In the genomic region with DNA sequence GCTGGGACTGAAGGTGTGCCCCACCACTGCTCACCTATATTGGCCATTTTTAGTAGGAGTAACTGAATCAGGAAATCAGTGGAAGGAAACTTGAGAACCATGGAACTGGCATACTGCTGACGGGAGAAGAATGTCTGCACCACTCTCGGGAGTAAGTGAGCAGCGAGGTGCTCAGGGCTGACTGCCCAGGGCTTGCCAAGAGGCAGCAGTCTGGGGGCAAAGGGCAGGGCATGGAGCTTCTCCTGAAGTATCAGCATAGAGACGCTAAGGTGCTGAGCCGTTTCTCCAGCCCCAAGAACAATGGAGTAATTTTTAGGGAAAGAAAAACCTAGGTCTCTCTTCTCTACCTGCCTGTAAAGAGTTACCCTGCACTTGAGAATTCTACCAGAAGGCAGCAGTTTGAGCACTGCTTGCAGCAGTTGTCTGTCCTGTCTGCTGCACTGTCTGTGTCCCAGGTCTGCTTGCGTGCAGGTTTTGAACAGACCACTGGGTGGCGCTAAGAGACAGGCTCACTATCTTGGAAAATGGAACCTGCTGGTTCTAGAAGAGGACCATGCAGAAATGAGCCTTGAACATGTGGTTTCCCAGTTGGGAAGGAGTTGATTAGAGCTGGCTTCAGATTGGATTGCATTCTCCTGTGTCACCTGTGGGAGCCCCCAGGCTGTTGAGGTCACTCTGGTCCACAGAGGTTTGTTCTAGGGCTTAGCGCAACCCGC, we compare ENCODE assay signal across 8 mouse cellular contexts. TPM values are rescaled to one million over a fixed set of nuclear protein-coding genes. Genes with fewer than 3 reads are reported as not detected.
A peak's percentile ranks its signal among the peaks of the same experiment; 100 is the strongest.
DNase-seq lines count a peak whose midpoint lies in the region; ATAC-seq and TF ChIP-seq lines count a peak whose summit lies in the region.

No protein-coding gene starts in this region.

- TF ChIP-seq POLR2A in limb, embryonic 14.5 days (IDR thresholded peaks at IDR 0.05; ENCODE audit: borderline replicate concordance, extremely low read depth, insufficient read depth, insufficient read length), result no peak

- no peaks in the 10 kb centered on the region for H3K4me1 ChIP-seq in embryonic facial prominence, embryonic 11.5 days (ENCODE audit: control insufficient read depth, insufficient read depth, low read length)
- no peaks in the 10 kb centered on the region for H3K4me1 ChIP-seq in kidney, embryonic 14.5 days (ENCODE audit: control insufficient read depth, insufficient read depth, low read length)
- no peaks in the 10 kb centered on the region for H3K4me1 ChIP-seq in limb, embryonic 14.5 days (ENCODE audit: control insufficient read depth, insufficient read depth, low read length)

- peak; percentile 73 for TF ChIP-seq CTCF in C2C12 (IDR thresholded peaks at IDR 0.05; ENCODE audit: control insufficient read depth, insufficient read depth, insufficient read length)

- H3K36me3 ChIP-seq in C2C12 (ENCODE audit: control insufficient read depth, insufficient read depth), result peaks cover 72% of the 10 kb centered on the region
- peaks cover 12% of the 10 kb centered on the region for H3K36me3 ChIP-seq in embryonic facial prominence, embryonic 11.5 days (replicated peaks; ENCODE audit: control insufficient read depth, insufficient read depth, low read depth, low read length)
- H3K36me3 ChIP-seq in kidney, embryonic 14.5 days (ENCODE audit: control insufficient read depth, insufficient read depth, low read length), result peaks cover 74% of the 10 kb centered on the region
- peaks cover 75% of the 10 kb centered on the region for H3K36me3 ChIP-seq in limb, embryonic 14.5 days (ENCODE audit: control insufficient read depth, insufficient read depth, low read length)

- WGBS in embryonic facial prominence, embryonic 11.5 days, result 65% methylated on average over 9 of the region's 9 CpGs
- WGBS in kidney, embryonic 14.5 days, result 44% methylated on average over 9 of the region's 9 CpGs
- 62% methylated on average over 9 of the region's 9 CpGs for WGBS in limb, embryonic 14.5 days

- no peak overlapping the region for H3K4me3 ChIP-seq in C2C12 (ENCODE audit: insufficient read depth, poor library complexity, severe bottlenecking)
- no peak overlapping the region for H3K4me3 ChIP-seq in embryonic facial prominence, embryonic 11.5 days (ENCODE audit: low read depth, low read length)
- H3K4me3 ChIP-seq in kidney, embryonic 14.5 days (ENCODE audit: low read length), result no peak overlapping the region
- no peak overlapping the region for H3K4me3 ChIP-seq in limb, embryonic 14.5 days (replicated peaks; ENCODE audit: low read length)

- peaks cover 26% of the 10 kb centered on the region for H3K79me3 ChIP-seq in C2C12 (ENCODE audit: low read depth)

- no peak overlapping the region for H3K9ac ChIP-seq in embryonic facial prominence, embryonic 11.5 days (replicated peaks; ENCODE audit: low read length)
- no peak overlapping the region for H3K9ac ChIP-seq in kidney, embryonic 14.5 days (ENCODE audit: low read depth, low read length)
- H3K9ac ChIP-seq in limb, embryonic 14.5 days (ENCODE audit: low read depth, low read length, severe bottlenecking), result no peak overlapping the region

- ATAC-seq in embryonic facial prominence, embryonic 11.5 days (replicated peaks; ENCODE audit: insufficient number of reproducible peaks, low FRiP score, low TSS enrichment, low read depth), result peak; percentile 32; the same call in 1 of the 2 replicates
- peak; percentile 56; the same call in 1 of the 2 replicates for ATAC-seq in kidney, embryonic 14.5 days (ENCODE audit: low FRiP score, low TSS enrichment)
- ATAC-seq in limb, embryonic 14.5 days (ENCODE audit: low FRiP score, low read depth), result no peak
- ATAC-seq in monocyte, adult 5-6 weeks (replicated peaks; ENCODE audit: insufficient number of reproducible peaks, low FRiP score, low TSS enrichment, poor library complexity, severe bottlenecking), result peak; percentile 59; the same call in 1 of the 2 replicates

- H3K9me3 ChIP-seq in embryonic facial prominence, embryonic 11.5 days (replicated peaks; ENCODE audit: control insufficient read depth, low read length), result no peaks in the 10 kb centered on the region
- H3K9me3 ChIP-seq in kidney, embryonic 14.5 days (ENCODE audit: control insufficient read depth, low read length), result no peaks in the 10 kb centered on the region
- H3K9me3 ChIP-seq in limb, embryonic 14.5 days (ENCODE audit: control insufficient read depth, low read length), result no peaks in the 10 kb centered on the region

- H3K79me2 ChIP-seq in C2C12 (ENCODE audit: control insufficient read depth, insufficient read depth), result peaks cover 59% of the 10 kb centered on the region

- H3K4me2 ChIP-seq in embryonic facial prominence, embryonic 11.5 days (ENCODE audit: low read depth, low read length), result no peak overlapping the region
- H3K4me2 ChIP-seq in kidney, embryonic 14.5 days (replicated peaks; ENCODE audit: low read depth, low read length), result no peak overlapping the region
- H3K4me2 ChIP-seq in limb, embryonic 14.5 days (replicated peaks; ENCODE audit: low read depth, low read length, severe bottlenecking), result no peak overlapping the region

- H3K27ac ChIP-seq in embryonic facial prominence, embryonic 11.5 days (replicated peaks; ENCODE audit: low read depth, low read length), result no peak overlapping the region
- no peak overlapping the region for H3K27ac ChIP-seq in kidney, embryonic 14.5 days (ENCODE audit: low read depth, low read length)
- H3K27ac ChIP-seq in limb, embryonic 14.5 days (replicated peaks; ENCODE audit: low read depth, low read length), result no peak overlapping the region

- no peak overlapping the region for H3ac ChIP-seq in C2C12 (ENCODE audit: control insufficient read depth, insufficient read length, low read depth)

- no peaks in the 10 kb centered on the region for H3K27me3 ChIP-seq in C2C12 (ENCODE audit: control insufficient read depth, insufficient read depth, insufficient read length)
- H3K27me3 ChIP-seq in embryonic facial prominence, embryonic 11.5 days (ENCODE audit: control insufficient read depth, insufficient read depth, low read length), result no peaks in the 10 kb centered on the region
- no peaks in the 10 kb centered on the region for H3K27me3 ChIP-seq in kidney, embryonic 14.5 days (ENCODE audit: control insufficient read depth, insufficient read depth, low read length)
- H3K27me3 ChIP-seq in limb, embryonic 14.5 days (ENCODE audit: control insufficient read depth, insufficient read depth, low read length), result no peaks in the 10 kb centered on the region

- DNase-seq in adrenal gland, postnatal 25 days, result peak; percentile 72
- DNase-seq in embryonic facial prominence, embryonic 11.5 days (ENCODE audit: low spot score), result peak; percentile 79
- DNase-seq in gonadal fat pad, adult 2 months (ENCODE audit: low read depth), result peak; percentile 31
- DNase-seq in limb, embryonic 14.5 days (ENCODE audit: low spot score), result peak; percentile 68
- DNase-seq in spleen, postnatal 4 days (ENCODE audit: low spot score in 2 of 2), result peak; percentile 67 to 87

TF ChIP-seq in C2C12, 6 proteins besides CTCF, POLR2A, EP300 and RAD21:
- TF ChIP-seq MYOD1 (IDR thresholded peaks at IDR 0.05; ENCODE audit: control insufficient read depth, insufficient read length, low read depth), result no peak
- TF ChIP-seq FOSL1 (IDR thresholded peaks at IDR 0.05; ENCODE audit: insufficient read depth, low read length, poor library complexity, severe bottlenecking), result no peak
- no peak for TF ChIP-seq MYOG (IDR thresholded peaks at IDR 0.05; ENCODE audit: control insufficient read depth, extremely low read depth, insufficient read length)
- no peak for TF ChIP-seq MAX (IDR thresholded peaks at IDR 0.05)
- no peak for TF ChIP-seq USF1 (IDR thresholded peaks at IDR 0.05; ENCODE audit: low read depth)
- no peak for TF ChIP-seq CEBPB (IDR thresholded peaks at IDR 0.05; ENCODE audit: low read depth)
TF ChIP-seq in C2C12: peak in this region for 0.

RNA-seq across cellular contexts. Expression of a gene that starts 33.6 kb away (rescaled TPM):
- polyA plus RNA-seq in C2C12 (2012; fragmentation: generic; extraction: Trizol), result 15.0 TPM
- 3.6 and 27.1 TPM in 2 replicates for total RNA-seq in adrenal gland, postnatal 25 days (2021)
- polyA plus RNA-seq in embryonic facial prominence, embryonic 11.5 days (2014; fragmentation: Nextera tagmentation; extraction: Ambion mirVana), result 3.1 TPM in 1 of 2 replicates, not detected in the other
- polyA plus RNA-seq in gonadal fat pad, adult 2 months (2012; rRNA removed), result 85.6 and 119 TPM in 2 replicates
- polyA plus RNA-seq in kidney, embryonic 14.5 days (2014; fragmentation: Nextera tagmentation; extraction: Ambion mirVana), result 5.7 TPM in 1 of 2 replicates, not detected in the other
- polyA plus RNA-seq in limb, embryonic 14.5 days (2012; rRNA removed), result 49.9 and 63.3 TPM in 2 replicates
- polyA plus RNA-seq in limb, embryonic 14.5 days (2014; fragmentation: Nextera tagmentation; extraction: Ambion mirVana), result 1.9 TPM in 1 of 2 replicates, not detected in the other
- 10.0 to 63.8 TPM (median 16.1 TPM) in 3 replicates for total RNA-seq in monocyte, adult 5-6 weeks (2017)

RNA-seq across cellular contexts. Expression of a gene that starts 34.1 kb away (rescaled TPM):
- polyA plus RNA-seq in C2C12 (2012; fragmentation: generic; extraction: Trizol), result 101 TPM
- 110 and 153 TPM in 2 replicates for total RNA-seq in adrenal gland, postnatal 25 days (2021)
- 142 and 143 TPM in 2 replicates for polyA plus RNA-seq in embryonic facial prominence, embryonic 11.5 days (2014; fragmentation: Nextera tagmentation; extraction: Ambion mirVana)
- 44.4 and 87.8 TPM in 2 replicates for polyA plus RNA-seq in gonadal fat pad, adult 2 months (2012; rRNA removed)
- 91.9 and 156 TPM in 2 replicates for polyA plus RNA-seq in kidney, embryonic 14.5 days (2014; fragmentation: Nextera tagmentation; extraction: Ambion mirVana)
- polyA plus RNA-seq in limb, embryonic 14.5 days (2012; rRNA removed), result 126 and 131 TPM in 2 replicates
- 95.9 and 109 TPM in 2 replicates for polyA plus RNA-seq in limb, embryonic 14.5 days (2014; fragmentation: Nextera tagmentation; extraction: Ambion mirVana)
- 27.0 to 27.9 TPM (median 27.1 TPM) in 3 replicates for total RNA-seq in monocyte, adult 5-6 weeks (2017)

RNA-seq across cellular contexts. Expression of a gene that starts 48.0 kb away (rescaled TPM):
- 0.13 TPM for polyA plus RNA-seq in C2C12 (2012; fragmentation: generic; extraction: Trizol)
- 5.1 and 6.9 TPM in 2 replicates for total RNA-seq in adrenal gland, postnatal 25 days (2021)
- polyA plus RNA-seq in embryonic facial prominence, embryonic 11.5 days (2014; fragmentation: Nextera tagmentation; extraction: Ambion mirVana), result 3.0 and 3.6 TPM in 2 replicates
- 36.5 and 48.8 TPM in 2 replicates for polyA plus RNA-seq in gonadal fat pad, adult 2 months (2012; rRNA removed)
- 4.9 and 5.2 TPM in 2 replicates for polyA plus RNA-seq in kidney, embryonic 14.5 days (2014; fragmentation: Nextera tagmentation; extraction: Ambion mirVana)
- polyA plus RNA-seq in limb, embryonic 14.5 days (2012; rRNA removed), result 7.5 and 8.6 TPM in 2 replicates
- 3.9 and 4.5 TPM in 2 replicates for polyA plus RNA-seq in limb, embryonic 14.5 days (2014; fragmentation: Nextera tagmentation; extraction: Ambion mirVana)
- total RNA-seq in monocyte, adult 5-6 weeks (2017), result 0.10 TPM in 1 of 3 replicates, not detected in the others
